Comparison of ENCODE assay signal across 11 mouse cellular contexts in genomic region chr14:122255562-122256260, GRCm38 (mm10).
DNase-seq lines count a peak whose midpoint lies in the region; ATAC-seq lines count a peak whose summit lies in the region.
"Had no signal": no experiment of that assay in that cellular context is flagged by ENCODE, and none has a peak within 500 bp of the region (broad histone marks: within the 10 kb centered on the region; RNA-seq: fewer than 3 reads in every experiment).

No protein-coding gene starts in this region.

- no peaks in the 10 kb centered on the region for H3K36me3 ChIP-seq in hindbrain, embryonic 10.5 days
- no peaks in the 10 kb centered on the region for H3K36me3 ChIP-seq in midbrain, embryonic 13.5 days
- H3K36me3 ChIP-seq in liver, embryonic 12.5 days: no peaks in the 10 kb centered on the region

- H3K27ac ChIP-seq in hindbrain, embryonic 10.5 days: no peak overlapping the region
- H3K27ac ChIP-seq in midbrain, embryonic 13.5 days: no peak overlapping the region
- no peak overlapping the region for H3K27ac ChIP-seq in liver, embryonic 12.5 days

- H3K27me3 ChIP-seq in hindbrain, embryonic 10.5 days (ENCODE audit: insufficient read depth, poor library complexity, severe bottlenecking): peaks cover 59% of the 10 kb centered on the region
- peaks cover 62% of the 10 kb centered on the region for H3K27me3 ChIP-seq in midbrain, embryonic 13.5 days
- H3K27me3 ChIP-seq in liver, embryonic 12.5 days (replicated peaks): peaks cover 36% of the 10 kb centered on the region

- H3K4me3 ChIP-seq in hindbrain, embryonic 10.5 days: peak overlapping the region; percentile 18
- no peak overlapping the region for H3K4me3 ChIP-seq in midbrain, embryonic 13.5 days (replicated peaks)
- no peak overlapping the region for H3K4me3 ChIP-seq in liver, embryonic 12.5 days
- H3K4me3 ChIP-seq: myocyte had no signal

- no peaks in the 10 kb centered on the region for H3K9me3 ChIP-seq in hindbrain, embryonic 10.5 days
- no peaks in the 10 kb centered on the region for H3K9me3 ChIP-seq in midbrain, embryonic 13.5 days
- no peaks in the 10 kb centered on the region for H3K9me3 ChIP-seq in liver, embryonic 12.5 days (replicated peaks)

- H3K4me1 ChIP-seq in hindbrain, embryonic 10.5 days (replicated peaks): peaks cover 39% of the 10 kb centered on the region
- peaks cover 24% of the 10 kb centered on the region for H3K4me1 ChIP-seq in midbrain, embryonic 13.5 days (replicated peaks)
- H3K4me1 ChIP-seq in liver, embryonic 12.5 days: no peaks in the 10 kb centered on the region

- WGBS in hindbrain, embryonic 10.5 days: 5% methylated on average over 21 of the region's 21 CpGs
- WGBS in midbrain, embryonic 13.5 days: 3% methylated on average over 21 of the region's 21 CpGs
- 20% methylated on average over 21 of the region's 21 CpGs for WGBS in liver, embryonic 12.5 days (ENCODE audit: insufficient replicate concordance)

- H3K4me2 ChIP-seq in midbrain, embryonic 13.5 days (replicated peaks): peak overlapping the region; percentile 35
- no peak overlapping the region for H3K4me2 ChIP-seq in liver, embryonic 12.5 days

- no peak overlapping the region for H3K9ac ChIP-seq in midbrain, embryonic 13.5 days (replicated peaks)
- H3K9ac ChIP-seq in liver, embryonic 12.5 days: no peak overlapping the region

- no peak for ATAC-seq in midbrain, embryonic 13.5 days
- no peak for ATAC-seq in liver, embryonic 12.5 days
- ATAC-seq in frontal cortex, adult (ENCODE audit: low TSS enrichment): no peak
- ATAC-seq: inflammation-experienced regulatory T-cells, adult 6 months had no signal

- peak; percentile 20 to 24 for DNase-seq in cerebellum, postnatal 36 days
- no peak for DNase-seq in cerebellum, adult 9-10 months
- peak; percentile 94 for DNase-seq in ZHBTc4 (ENCODE audit: low read depth, low spot score)
- peak; percentile 44 for DNase-seq in hindbrain, embryonic 10.5 days (ENCODE audit: low spot score)
- DNase-seq in layer of hippocampus, postnatal 10 days (ENCODE audit: low spot score in 2 of 2): no peak
- DNase-seq: adrenal gland, adult 2 months had no signal

Comparison
In these comparisons a context has a peak if more than half of its experiments do, and no peak if none do; other contexts are left out.
1. DNase-seq: peak in cerebellum, postnatal 36 days (2 of 2), ZHBTc4 (single experiment) and hindbrain, embryonic 10.5 days (single experiment); none in cerebellum, adult 9-10 months (single experiment) and layer of hippocampus, postnatal 10 days (0 of 2).